Mouse (Mus musculus): ENCODE measurements around the gene Arl15. TPM values are rescaled to one million over a fixed set of nuclear protein-coding genes. Genes with fewer than 3 reads are reported as not detected.

Arl15 gene
- polyA plus RNA-seq, 1 experiment from 2014 or later = 16.3 TPM

GRCm38 (mm10) chr13:114119816-114120215 is 325.5 kb downstream of the Arl15 start:
- WGBS = 96% methylated on average over 4 of the region's 4 CpGs
- Histone ChIP-seq H3K9ac (replicated peaks) (no peak overlapping the region), H3K36me3 (no peaks in the 10 kb centered on the region), H3K4me3 (replicated peaks) (no peak overlapping the region), H3K4me1 (no peaks in the 10 kb centered on the region), H3K9me3 (replicated peaks) (no peaks in the 10 kb centered on the region), H3K27me3 (replicated peaks) (no peaks in the 10 kb centered on the region), H3K4me2 (no peak overlapping the region), H3K27ac (replicated peaks) (no peak overlapping the region)
- ATAC-seq (ENCODE audit: low FRiP score) = no peak

DNA sequence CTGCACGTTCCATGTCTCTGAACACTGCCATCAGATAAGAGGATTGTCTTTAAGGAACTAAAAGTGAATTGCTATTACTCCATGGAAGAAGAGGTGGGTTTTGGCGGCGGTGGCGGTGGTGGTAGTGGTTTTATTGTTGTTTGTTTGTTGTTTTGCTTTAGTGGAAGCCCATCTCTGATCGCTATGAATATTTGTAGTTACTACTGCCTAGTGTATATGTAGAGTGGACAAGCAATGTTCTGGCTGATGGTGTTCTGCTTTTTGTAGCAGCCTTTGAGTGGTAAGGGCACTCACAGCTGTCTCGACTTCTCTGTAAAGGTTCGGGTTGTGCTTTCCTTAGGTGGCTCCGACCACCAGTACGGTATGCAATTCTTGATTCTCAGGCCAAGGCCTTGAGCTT is 327.3 kb downstream of the Arl15 start:
- Histone ChIP-seq H3K9ac (replicated peaks) (no peak overlapping the region), H3K9me3 (replicated peaks) (no peaks in the 10 kb centered on the region), H3K4me3 (replicated peaks) (no peak overlapping the region), H3K27ac (replicated peaks) (no peak overlapping the region), H3K36me3 (no peaks in the 10 kb centered on the region), H3K4me1 (no peaks in the 10 kb centered on the region), H3K27me3 (replicated peaks) (no peaks in the 10 kb centered on the region), H3K4me2 (no peak overlapping the region)
- no peak for ATAC-seq (ENCODE audit: low FRiP score)
- 92% methylated on average over 9 of the region's 9 CpGs for WGBS

DNA sequence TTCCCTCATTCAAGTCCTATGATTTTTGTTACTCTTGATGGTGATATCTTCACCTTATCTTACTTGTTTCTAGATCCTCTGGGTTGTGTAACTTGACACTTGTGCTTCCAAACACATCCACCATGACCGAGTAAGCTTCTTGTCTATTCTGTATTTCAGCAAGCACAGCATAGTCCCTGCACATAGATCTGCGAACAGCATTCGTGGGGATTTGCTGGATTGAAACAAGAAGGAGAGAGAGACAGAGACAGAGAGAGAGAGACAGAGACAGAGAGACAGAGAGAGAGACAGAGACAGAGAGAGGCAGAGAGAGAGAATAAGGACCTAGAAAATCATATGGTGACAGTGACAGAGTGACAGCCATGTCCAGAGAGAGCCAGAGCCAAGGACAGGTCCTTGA is 329.1 kb downstream of the Arl15 start:
- H3K9ac ChIP-seq (replicated peaks) = no peak overlapping the region
- H3K9me3 ChIP-seq (replicated peaks) = no peaks in the 10 kb centered on the region
- no peak overlapping the region for H3K27ac ChIP-seq (replicated peaks)
- no peak overlapping the region for H3K4me2 ChIP-seq
- no peaks in the 10 kb centered on the region for H3K36me3 ChIP-seq
- H3K27me3 ChIP-seq (replicated peaks) = no peaks in the 10 kb centered on the region
- H3K4me1 ChIP-seq = no peaks in the 10 kb centered on the region
- over 99% methylated on average over 3 of the region's 3 CpGs for WGBS
- H3K4me3 ChIP-seq (replicated peaks) = no peak overlapping the region
- no peak for ATAC-seq (ENCODE audit: low FRiP score)

- no peaks in the 10 kb centered on the region for H3K36me3 ChIP-seq
- ATAC-seq (ENCODE audit: low FRiP score) = no peak
- H3K27me3 ChIP-seq (replicated peaks) = no peaks in the 10 kb centered on the region
- H3K4me1 ChIP-seq = no peaks in the 10 kb centered on the region
- no peaks in the 10 kb centered on the region for H3K9me3 ChIP-seq (replicated peaks)
- no peak overlapping the region for H3K27ac ChIP-seq (replicated peaks)
- 94% methylated on average over 10 of the region's 10 CpGs for WGBS
- H3K9ac ChIP-seq (replicated peaks) = no peak overlapping the region
- H3K4me2 ChIP-seq = no peak overlapping the region
- no peak overlapping the region for H3K4me3 ChIP-seq (replicated peaks)
Observed at GRCm38 (mm10) chr13:114124385-114124784, 330.1 kb downstream of the Arl15 start.

- no peak overlapping the region for H3K27ac ChIP-seq (replicated peaks)
- no peaks in the 10 kb centered on the region for H3K27me3 ChIP-seq (replicated peaks)
- H3K4me2 ChIP-seq = no peak overlapping the region
- 0 out of 2 replicates have a peak, but pooled peaks cover 2% of the 10 kb centered on the region for H3K4me1 ChIP-seq
- ATAC-seq (ENCODE audit: low FRiP score) = no peak
- no peak overlapping the region for H3K4me3 ChIP-seq (replicated peaks)
- no peaks in the 10 kb centered on the region for H3K9me3 ChIP-seq (replicated peaks)
- no peak overlapping the region for H3K9ac ChIP-seq (replicated peaks)
- 65% methylated on average over 12 of the region's 12 CpGs for WGBS
- no peaks in the 10 kb centered on the region for H3K36me3 ChIP-seq
Observed at GRCm38 (mm10) chr13:114124991-114125390, 330.7 kb downstream of the Arl15 start.

DNA sequence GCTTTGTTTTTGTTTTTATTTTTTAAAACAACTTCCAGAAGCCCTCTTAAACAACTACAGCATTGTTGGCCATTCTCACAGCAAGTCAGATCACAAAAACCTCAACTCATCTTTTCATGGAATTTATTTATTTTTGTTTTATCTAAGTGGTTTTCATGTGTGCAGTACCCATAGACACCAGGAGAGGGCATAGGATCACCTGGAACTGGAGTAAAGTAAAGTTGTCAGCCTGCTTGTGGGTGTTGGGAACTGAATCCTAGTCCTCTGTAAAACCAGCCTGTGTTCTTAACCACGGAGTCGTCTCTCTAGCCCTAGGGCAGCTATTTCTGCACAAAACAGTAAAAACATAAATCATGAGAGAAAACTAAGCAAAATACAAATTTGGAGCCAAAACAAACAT is 334.1 kb downstream of the Arl15 start:
- no peak overlapping the region for H3K4me2 ChIP-seq
- 0 out of 2 replicates have a peak, but pooled peaks cover 2% of the 10 kb centered on the region for H3K4me1 ChIP-seq
- no peak overlapping the region for H3K4me3 ChIP-seq (replicated peaks)
- no peaks in the 10 kb centered on the region for H3K9me3 ChIP-seq (replicated peaks)
- no peak for ATAC-seq (ENCODE audit: low FRiP score)
- no peaks in the 10 kb centered on the region for H3K36me3 ChIP-seq
- 95% methylated on average over 2 of the region's 2 CpGs for WGBS
- H3K27me3 ChIP-seq (replicated peaks) = no peaks in the 10 kb centered on the region
- H3K27ac ChIP-seq (replicated peaks) = no peak overlapping the region
- H3K9ac ChIP-seq (replicated peaks) = no peak overlapping the region

DNA sequence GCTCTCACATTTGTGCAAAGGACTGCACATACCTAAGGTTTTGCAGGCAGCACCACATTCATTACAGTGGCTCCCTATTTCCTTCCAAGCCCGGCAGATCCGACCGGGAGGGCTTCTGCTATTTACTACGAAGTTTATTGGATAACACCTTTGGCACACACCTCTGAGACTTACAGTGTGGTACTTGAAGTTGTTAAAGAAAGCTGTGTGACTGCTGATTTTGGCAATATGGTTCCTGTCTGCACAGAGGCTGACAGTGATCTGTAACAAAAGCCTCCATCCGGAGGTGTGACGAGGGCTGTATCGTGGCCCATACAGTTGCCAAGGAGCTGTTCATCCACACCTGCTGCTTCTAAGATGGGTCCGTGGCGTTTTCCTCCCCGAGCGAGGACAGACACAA is 335.7 kb downstream of the Arl15 start:
- Histone ChIP-seq H3K27me3 (replicated peaks) (no peaks in the 10 kb centered on the region), H3K4me2 (no peak overlapping the region), H3K4me1 (0 out of 2 replicates have a peak, but pooled peaks cover 2% of the 10 kb centered on the region), H3K27ac (replicated peaks) (no peak overlapping the region), H3K36me3 (no peaks in the 10 kb centered on the region), H3K4me3 (replicated peaks) (no peak overlapping the region), H3K9ac (replicated peaks) (no peak overlapping the region), H3K9me3 (replicated peaks) (no peaks in the 10 kb centered on the region)
- no peak for ATAC-seq (ENCODE audit: low FRiP score)
- WGBS = 78% methylated on average over 11 of the region's 11 CpGs

DNA sequence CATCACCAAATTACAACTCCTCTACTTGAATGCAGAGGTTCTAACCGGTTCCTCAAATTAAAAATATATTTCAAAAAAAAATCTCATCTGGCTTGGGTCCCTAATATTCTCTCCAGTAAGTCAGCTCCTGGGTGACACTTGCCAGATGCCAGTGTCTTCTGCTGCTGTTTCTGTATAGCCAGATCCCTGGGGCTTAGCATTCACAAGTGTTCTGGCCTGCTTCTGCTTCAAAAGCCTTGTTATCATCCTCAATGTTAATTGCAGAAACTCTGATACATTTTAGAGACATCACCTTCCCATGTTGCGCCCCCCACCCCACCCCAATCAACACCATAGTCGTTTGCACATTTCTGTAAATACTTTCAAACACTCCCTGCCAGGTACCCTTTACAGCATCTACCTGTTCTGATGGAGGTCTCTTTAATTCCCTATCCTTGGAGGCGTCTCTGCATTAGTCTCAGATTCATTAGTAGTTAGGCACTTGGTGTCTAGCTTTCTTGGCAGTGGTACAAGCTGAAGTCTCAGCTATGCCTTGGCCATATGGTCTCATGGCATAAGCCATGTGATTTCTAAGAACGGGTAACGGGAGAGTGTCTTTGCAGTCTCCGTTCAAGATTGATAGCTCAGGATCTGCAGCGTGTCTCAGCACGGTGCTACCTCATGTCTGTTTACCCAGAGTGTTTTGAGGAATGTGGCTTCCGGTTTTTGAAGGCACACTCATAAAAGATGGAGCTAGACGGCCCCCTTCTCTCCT is 336.4 kb downstream of the Arl15 start:
- ATAC-seq (ENCODE audit: low FRiP score) = no peak

DNA sequence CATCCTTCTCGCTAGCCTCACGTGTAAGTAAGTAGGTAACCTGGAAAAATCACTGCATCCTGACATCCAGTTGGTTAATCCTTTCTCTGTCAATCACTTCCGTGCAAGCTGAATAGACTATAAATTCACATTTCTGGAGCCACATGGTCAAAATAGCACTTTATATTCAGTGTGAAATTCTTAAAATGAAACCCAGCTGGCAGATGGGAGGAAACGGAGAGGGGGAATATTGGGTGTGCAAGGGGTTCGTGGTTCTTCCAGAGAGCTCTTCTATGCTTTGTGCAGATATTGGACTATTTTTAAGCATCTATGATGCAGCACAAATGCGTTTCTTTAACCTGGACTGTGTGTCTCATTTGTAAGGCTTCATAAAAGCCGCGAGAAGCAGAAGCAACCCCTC is 344.6 kb downstream of the Arl15 start:
- Histone ChIP-seq H3K27ac (replicated peaks) (no peak overlapping the region), H3K4me2 (no peak overlapping the region), H3K4me1 (no peaks in the 10 kb centered on the region; the same call in 1 of the 2 replicates), H3K4me3 (replicated peaks) (no peak overlapping the region), H3K9ac (replicated peaks) (no peak overlapping the region), H3K27me3 (replicated peaks) (no peaks in the 10 kb centered on the region), H3K36me3 (no peaks in the 10 kb centered on the region), H3K9me3 (replicated peaks) (no peaks in the 10 kb centered on the region)
- ATAC-seq (ENCODE audit: low FRiP score) = no peak
- WGBS = 66% methylated on average over 8 of the region's 8 CpGs

More for the DNA sequence above, 336.4 kb downstream of the Arl15 start:
- Histone ChIP-seq H3K4me2 (no peak overlapping the region), H3K9ac (replicated peaks) (no peak overlapping the region), H3K27ac (replicated peaks) (no peak overlapping the region), H3K27me3 (replicated peaks) (no peaks in the 10 kb centered on the region), H3K36me3 (no peaks in the 10 kb centered on the region), H3K4me3 (replicated peaks) (no peak overlapping the region), H3K9me3 (replicated peaks) (no peaks in the 10 kb centered on the region), H3K4me1 (0 out of 2 replicates have a peak, but pooled peaks cover 2% of the 10 kb centered on the region)
- 69% methylated on average over 11 of the region's 11 CpGs for WGBS

- no peaks in the 10 kb centered on the region for H3K9me3 ChIP-seq (replicated peaks)
- H3K36me3 ChIP-seq = no peaks in the 10 kb centered on the region
- no peak overlapping the region for H3K27ac ChIP-seq (replicated peaks)
- no peak overlapping the region for H3K9ac ChIP-seq (replicated peaks)
- peaks cover 6% of the 10 kb centered on the region for H3K4me1 ChIP-seq
- WGBS = 86% methylated on average over 9 of the region's 9 CpGs
- no peak for ATAC-seq (ENCODE audit: low FRiP score)
- no peak overlapping the region for H3K4me3 ChIP-seq (replicated peaks)
- no peaks in the 10 kb centered on the region for H3K27me3 ChIP-seq (replicated peaks)
- no peak overlapping the region for H3K4me2 ChIP-seq
Observed at GRCm38 (mm10) chr13:114139570-114139969, 345.3 kb downstream of the Arl15 start.

DNA sequence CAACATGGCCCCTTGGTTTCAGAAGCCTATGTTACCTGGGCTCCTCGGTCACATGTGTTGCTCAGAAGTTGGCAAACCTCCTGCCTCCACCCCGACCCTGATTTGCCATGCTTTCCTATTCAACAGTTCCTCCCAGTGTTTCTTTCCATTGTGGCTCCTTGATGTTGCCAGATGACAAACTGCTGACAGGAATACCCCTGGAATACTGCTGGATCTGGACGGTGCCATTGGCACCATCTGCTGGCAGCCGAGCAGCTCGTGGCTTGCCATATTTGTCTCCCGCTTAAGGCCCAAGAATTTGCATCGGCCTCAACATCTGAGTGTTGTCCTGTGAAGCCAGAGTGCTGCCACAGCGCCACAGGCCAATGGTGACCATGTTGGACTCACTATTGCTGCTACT is 348.5 kb downstream of the Arl15 start:
- Histone ChIP-seq H3K27ac (replicated peaks) (no peak overlapping the region), H3K4me1 (peaks cover 9% of the 10 kb centered on the region), H3K4me3 (replicated peaks) (no peak overlapping the region), H3K9ac (replicated peaks) (no peak overlapping the region), H3K36me3 (no peaks in the 10 kb centered on the region), H3K27me3 (replicated peaks) (no peaks in the 10 kb centered on the region), H3K4me2 (no peak overlapping the region), H3K9me3 (replicated peaks) (no peaks in the 10 kb centered on the region)
- 71% methylated on average over 8 of the region's 8 CpGs for WGBS
- ATAC-seq (ENCODE audit: low FRiP score) = no peak

DNA sequence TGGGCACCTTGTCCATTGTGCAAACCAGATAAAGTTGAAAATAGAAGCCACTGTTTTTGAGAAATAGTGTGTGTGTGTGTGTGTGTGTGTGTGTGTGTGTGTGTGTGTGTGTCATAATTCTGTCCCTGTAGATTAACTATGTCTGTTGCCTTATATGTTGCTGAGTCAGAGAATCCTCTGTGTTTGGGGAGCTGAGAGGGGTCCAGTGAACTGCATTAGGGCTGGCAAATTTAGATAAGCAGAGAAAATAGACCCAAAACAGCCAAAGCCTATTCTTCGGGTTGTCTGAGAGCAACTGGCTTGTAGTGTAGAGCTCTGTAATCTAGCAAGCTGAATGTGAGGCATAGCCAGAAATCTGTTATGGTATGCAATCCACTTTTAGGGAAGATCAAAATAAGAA is 348.9 kb downstream of the Arl15 start:
- Histone ChIP-seq H3K27me3 (replicated peaks) (no peaks in the 10 kb centered on the region), H3K4me3 (replicated peaks) (no peak overlapping the region), H3K4me2 (no peak overlapping the region), H3K9ac (replicated peaks) (no peak overlapping the region), H3K4me1 (peaks cover 9% of the 10 kb centered on the region), H3K27ac (replicated peaks) (no peak overlapping the region), H3K36me3 (no peaks in the 10 kb centered on the region), H3K9me3 (replicated peaks) (no peaks in the 10 kb centered on the region)
- no peak for ATAC-seq (ENCODE audit: low FRiP score)
- 93% methylated on average over 1 of the region's 1 CpGs for WGBS

Data from neural tube, embryonic 15.5 days (tissue).